Mouse (Mus musculus): Measurements from ENCODE around the gene Hoxd13. TPM values are rescaled to one million over a fixed set of nuclear protein-coding genes. Genes with fewer than 3 reads are reported as not detected.

The Hoxd13 gene
- polyA plus RNA-seq, 1 experiment from 2014 or later: not detected

DNA sequence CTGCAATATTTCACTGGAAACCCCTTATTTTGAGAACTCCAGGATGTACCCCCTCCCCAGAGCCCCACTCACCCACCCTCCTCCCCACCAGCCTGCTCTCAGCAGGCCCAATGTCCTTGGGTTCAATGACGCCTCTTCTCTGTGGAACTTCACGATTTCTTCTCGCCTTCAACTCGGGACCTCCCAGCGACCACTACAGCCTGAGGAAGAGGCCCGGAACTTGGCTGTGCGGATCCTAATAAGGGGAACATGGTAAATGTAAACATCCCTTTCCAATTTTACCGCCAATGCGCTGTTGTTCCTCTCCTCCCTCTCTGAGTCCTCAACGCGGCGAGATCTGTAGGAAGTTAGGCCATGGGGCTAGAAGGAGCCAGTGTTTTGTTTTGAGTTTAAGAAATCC is 16.0 kb downstream of the Hoxd13 start:
- under 1% methylated on average over 12 of the region's 12 CpGs for WGBS
- Histone ChIP-seq H3K9ac (no peak overlapping the region), H3K9me3 (no peaks in the 10 kb centered on the region)

DNA sequence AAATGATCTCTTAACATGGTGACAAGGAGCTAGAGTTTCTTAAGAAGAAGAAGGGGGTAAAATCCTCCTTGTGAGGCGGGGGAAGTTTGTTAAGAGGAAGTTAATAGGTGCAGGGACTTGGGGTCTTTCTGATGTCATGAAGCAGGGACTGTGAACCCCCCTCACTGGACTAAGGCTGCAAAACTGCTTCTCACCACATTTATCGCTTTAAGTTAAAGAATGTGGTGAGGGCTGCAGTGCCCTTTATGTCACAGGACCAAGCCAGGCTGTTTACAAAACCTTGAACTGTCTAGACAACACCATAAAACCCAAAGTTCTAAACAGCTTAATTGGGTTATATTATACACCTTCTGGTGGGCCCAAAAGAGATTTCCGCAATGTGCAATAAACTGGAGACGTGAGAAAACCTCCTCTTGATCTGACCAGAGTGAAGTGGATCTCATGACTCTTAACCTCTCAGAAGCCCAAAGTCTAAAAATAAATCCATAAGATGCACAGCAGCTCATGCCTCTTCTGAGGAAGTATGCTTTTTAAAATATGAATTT is 17.0 kb downstream of the Hoxd13 start:
- Histone ChIP-seq H3K27ac (replicated peaks) (no peak overlapping the region), H3K9me3 (no peaks in the 10 kb centered on the region), H3K4me2 (no peak overlapping the region), H3K4me3 (no peak overlapping the region), H3K27me3 (replicated peaks) (peaks cover 99% of the 10 kb centered on the region), H3K4me1 (peaks cover 14% of the 10 kb centered on the region), H3K36me3 (no peaks in the 10 kb centered on the region), H3K9ac (no peak overlapping the region)
- 11% methylated on average over 4 of the region's 4 CpGs for WGBS
- no peak for ATAC-seq (ENCODE audit: extremely low read depth, insufficient number of reproducible peaks, low FRiP score, low TSS enrichment)

More for the DNA sequence above, 16.0 kb downstream of the Hoxd13 start:
- no peaks in the 10 kb centered on the region for H3K36me3 ChIP-seq
- H3K27me3 ChIP-seq (replicated peaks): peaks cover 99% of the 10 kb centered on the region
- H3K27ac ChIP-seq (replicated peaks): no peak overlapping the region
- peaks cover 22% of the 10 kb centered on the region for H3K4me1 ChIP-seq
- no peak overlapping the region for H3K4me2 ChIP-seq
- H3K4me3 ChIP-seq: no peak overlapping the region
- no peak for ATAC-seq (ENCODE audit: extremely low read depth, insufficient number of reproducible peaks, low FRiP score, low TSS enrichment)

DNA sequence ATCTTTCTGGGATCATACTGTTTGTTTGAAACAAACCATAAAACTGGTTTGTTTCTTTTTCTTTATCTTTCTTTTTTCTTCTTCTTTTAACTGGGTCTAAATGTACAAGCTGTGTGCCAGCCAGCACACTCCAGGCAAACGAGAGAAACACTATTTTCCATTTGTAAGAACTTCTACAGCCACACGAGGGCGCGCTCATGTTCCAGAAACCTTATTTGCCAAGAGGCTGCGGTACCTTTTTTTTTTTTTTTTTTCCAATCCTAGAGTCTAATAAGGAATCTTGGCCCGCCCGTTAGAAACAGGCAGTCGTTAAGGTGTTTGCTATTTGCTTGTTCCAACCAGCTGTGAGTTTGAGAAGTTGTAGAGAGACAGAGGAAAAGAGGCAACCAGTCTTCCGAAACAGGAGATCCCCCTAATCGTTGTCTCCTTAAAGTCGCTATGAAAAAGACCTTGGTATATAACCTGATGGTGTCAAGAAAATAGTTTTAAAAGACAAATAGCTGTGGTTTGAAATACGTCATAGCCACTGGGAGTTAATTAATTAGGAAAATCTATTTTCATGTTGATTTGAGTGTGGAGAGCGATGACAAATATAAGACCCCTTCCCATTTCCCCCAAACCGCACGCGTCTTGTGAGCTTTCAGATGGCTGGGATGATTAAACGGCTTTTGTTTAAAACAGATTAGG is 18.3 kb downstream of the Hoxd13 start:
- Histone ChIP-seq H3K9ac (no peak overlapping the region), H3K9me3 (no peaks in the 10 kb centered on the region), H3K4me1 (peaks cover 16% of the 10 kb centered on the region), H3K4me3 (no peak overlapping the region), H3K4me2 (no peak overlapping the region), H3K27ac (replicated peaks) (no peak overlapping the region), H3K27me3 (replicated peaks) (peaks cover 96% of the 10 kb centered on the region), H3K36me3 (no peaks in the 10 kb centered on the region)
- no peak for ATAC-seq (ENCODE audit: extremely low read depth, insufficient number of reproducible peaks, low FRiP score, low TSS enrichment)
- WGBS: 6% methylated on average over 17 of the region's 17 CpGs

DNA sequence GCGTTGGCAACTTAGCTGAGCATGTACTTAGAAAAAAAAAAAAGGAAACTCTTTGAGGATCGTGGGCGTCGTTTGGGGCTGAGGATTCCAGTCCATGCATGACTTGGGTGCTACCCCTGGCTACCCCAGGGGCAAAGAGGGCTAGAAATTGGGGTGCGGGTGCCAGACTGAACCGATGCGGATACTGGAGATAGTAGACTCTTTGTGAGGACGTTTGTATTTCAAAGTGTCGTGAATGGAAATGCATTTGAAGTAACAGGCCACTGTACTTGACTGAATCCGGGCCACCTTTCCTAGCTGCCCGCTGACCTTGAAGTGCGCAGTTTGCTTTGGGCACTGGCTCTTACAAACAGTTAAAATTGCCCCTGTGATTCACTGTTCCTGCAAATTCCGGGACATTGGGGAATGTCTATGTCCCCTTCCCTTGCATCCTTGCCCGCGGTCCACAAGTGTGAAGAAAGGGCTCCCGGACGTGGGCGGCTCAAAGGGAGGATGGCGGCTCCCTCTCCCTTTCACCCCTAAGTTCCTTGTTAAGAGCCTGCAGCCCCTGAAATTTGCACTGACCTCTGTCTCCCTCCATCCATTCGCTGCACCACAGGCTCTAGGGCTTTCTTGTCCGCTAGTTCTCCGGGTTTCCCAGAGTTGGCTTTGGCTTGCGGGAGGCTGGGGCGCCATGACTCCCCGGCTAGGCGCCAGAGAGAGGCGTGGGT is 19.0 kb downstream of the Hoxd13 start:
- Histone ChIP-seq H3K4me2 (no peak overlapping the region), H3K4me3 (no peak overlapping the region), H3K9me3 (no peaks in the 10 kb centered on the region), H3K27me3 (replicated peaks) (peaks cover 96% of the 10 kb centered on the region), H3K36me3 (no peaks in the 10 kb centered on the region), H3K4me1 (peaks cover 13% of the 10 kb centered on the region), H3K9ac (no peak overlapping the region), H3K27ac (replicated peaks) (no peak overlapping the region)
- ATAC-seq (ENCODE audit: extremely low read depth, insufficient number of reproducible peaks, low FRiP score, low TSS enrichment): no peak
- WGBS: 2% methylated on average over 27 of the region's 27 CpGs

DNA sequence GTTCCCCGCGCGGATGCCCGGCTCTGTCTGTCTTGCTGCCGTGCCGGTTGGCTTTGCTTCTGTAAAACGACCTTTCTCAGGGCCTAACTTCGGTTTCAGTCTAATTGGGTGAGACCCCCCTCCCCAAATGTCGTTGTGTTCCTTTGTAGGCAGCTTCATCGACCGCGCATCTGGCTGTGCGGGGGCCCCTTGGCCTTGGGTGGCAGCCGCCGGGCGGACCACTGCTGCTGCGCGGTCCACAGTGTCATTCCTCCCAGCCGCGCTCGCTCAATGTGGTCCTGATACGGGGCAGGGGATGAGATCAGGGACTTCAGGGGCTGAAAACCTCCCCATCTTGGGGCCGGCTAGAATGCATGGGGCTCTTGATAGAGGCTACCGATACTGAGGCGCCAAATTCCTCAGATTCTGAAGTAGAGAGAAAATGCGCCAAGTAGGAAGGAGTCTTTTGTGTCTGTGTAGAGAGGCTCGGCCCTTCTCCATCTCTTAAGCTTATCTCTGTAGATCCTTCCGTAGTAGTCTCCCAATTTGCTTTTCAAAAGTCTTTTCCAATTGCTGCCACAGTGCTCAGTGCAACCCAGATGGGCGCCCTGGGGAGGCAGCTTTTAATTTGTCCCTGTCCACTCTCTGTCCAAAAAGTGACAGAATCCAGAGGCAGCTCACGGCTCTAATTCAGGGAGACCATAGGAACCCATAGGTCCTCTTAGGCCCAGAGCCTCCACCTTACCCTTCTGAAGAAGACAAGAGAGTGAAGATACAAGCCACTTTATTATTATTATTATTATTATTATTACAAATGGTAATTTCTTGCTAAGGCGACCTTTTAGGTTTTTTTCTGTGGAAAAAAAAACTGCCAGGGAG is 19.8 kb downstream of the Hoxd13 start:
- ATAC-seq (ENCODE audit: extremely low read depth, insufficient number of reproducible peaks, low FRiP score, low TSS enrichment): no peak
- Histone ChIP-seq H3K9me3 (no peaks in the 10 kb centered on the region), H3K4me3 (no peak overlapping the region), H3K27me3 (replicated peaks) (peaks cover 96% of the 10 kb centered on the region), H3K36me3 (no peaks in the 10 kb centered on the region), H3K4me1 (peaks cover 9% of the 10 kb centered on the region), H3K27ac (replicated peaks) (no peak overlapping the region), H3K9ac (no peak overlapping the region), H3K4me2 (no peak overlapping the region)
- 2% methylated on average over 31 of the region's 31 CpGs for WGBS

DNA sequence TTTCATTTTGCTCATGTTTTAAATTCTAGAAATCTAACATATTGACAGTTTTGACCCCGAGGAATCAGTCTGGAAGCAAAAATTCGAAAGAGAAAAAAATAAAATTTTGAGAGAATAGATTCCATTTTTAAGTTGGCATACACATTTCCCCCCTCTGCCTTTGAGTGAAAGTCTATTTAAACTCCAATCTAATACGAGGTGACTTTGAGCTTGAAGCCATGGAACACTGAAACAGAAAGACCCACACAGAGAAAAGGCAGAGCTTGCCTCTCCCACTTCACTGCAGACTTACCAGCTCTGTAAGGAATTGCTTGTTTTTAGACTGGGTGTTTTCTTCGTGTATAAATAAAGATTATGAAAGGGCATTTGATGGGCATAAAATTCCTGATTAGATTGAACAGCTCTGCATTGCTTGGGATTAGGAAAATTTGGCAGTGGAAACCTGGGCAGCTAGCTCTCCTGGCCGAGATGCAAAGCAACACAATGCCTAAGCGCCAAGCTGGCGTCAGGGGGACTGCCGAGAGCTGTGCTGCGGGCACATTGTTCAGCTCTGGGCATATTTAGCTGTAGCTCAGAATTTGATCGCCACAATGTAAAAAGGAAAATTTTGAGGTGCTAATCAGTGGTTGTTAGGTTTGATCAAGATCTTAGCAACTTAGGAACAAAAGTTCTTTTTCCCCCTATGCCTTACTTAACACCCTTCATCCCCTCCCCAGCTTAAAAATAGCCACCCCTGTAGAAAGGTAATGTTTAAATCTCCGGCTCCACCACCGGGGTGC is 20.9 kb downstream of the Hoxd13 start:
- Histone ChIP-seq H3K9me3 (no peaks in the 10 kb centered on the region), H3K4me2 (no peak overlapping the region), H3K4me3 (no peak overlapping the region), H3K4me1 (peaks cover 8% of the 10 kb centered on the region), H3K27me3 (replicated peaks) (peaks cover 96% of the 10 kb centered on the region), H3K9ac (no peak overlapping the region), H3K36me3 (no peaks in the 10 kb centered on the region), H3K27ac (replicated peaks) (no peak overlapping the region)
- 5% methylated on average over 12 of the region's 12 CpGs for WGBS
- ATAC-seq (ENCODE audit: extremely low read depth, insufficient number of reproducible peaks, low FRiP score, low TSS enrichment): no peak

DNA sequence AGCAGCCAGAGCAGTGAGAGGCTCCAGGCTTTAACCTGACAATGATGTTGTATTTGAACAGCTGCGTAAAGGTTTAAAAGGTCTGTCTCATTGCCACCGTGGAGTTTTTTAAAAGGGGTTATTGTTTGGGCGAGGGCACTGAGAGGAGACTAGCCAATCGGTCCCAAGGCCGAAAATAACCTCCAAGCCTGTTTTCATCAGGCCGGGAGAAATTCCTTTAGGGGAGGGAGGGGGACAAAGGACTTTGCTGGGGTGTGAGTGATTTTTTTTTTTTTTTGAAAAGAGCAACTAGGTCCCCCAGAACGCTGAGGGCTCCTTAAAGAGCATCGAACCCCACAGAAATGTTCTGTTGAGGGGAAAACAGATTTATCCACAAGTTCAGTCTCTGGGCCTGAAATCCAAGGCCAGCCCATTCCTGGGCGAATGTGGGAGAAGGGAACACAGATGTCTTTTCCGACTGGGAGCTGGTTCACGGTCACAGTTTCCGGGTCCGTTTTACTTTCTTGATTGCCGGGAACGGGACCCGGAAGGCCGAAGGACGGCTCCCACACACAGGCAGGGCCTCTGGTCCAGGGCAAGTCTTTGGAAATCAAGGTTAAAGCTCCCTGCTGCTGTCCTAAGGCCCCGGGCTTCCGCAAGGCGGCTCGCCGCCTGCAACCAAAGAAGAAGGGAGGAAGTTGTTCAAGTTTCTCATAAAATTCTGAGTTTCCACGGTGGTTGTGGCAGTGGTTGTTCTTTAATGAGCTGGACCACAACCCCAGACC is 21.6 kb downstream of the Hoxd13 start:
- no peak overlapping the region for H3K4me2 ChIP-seq
- no peak for ATAC-seq (ENCODE audit: extremely low read depth, insufficient number of reproducible peaks, low FRiP score, low TSS enrichment)
- 1% methylated on average over 24 of the region's 24 CpGs for WGBS
- H3K9ac ChIP-seq: no peak overlapping the region
- H3K4me3 ChIP-seq: no peak overlapping the region
- H3K4me1 ChIP-seq: peaks cover 8% of the 10 kb centered on the region
- H3K27ac ChIP-seq (replicated peaks): no peak overlapping the region
- no peaks in the 10 kb centered on the region for H3K9me3 ChIP-seq
- peaks cover 96% of the 10 kb centered on the region for H3K27me3 ChIP-seq (replicated peaks)
- no peaks in the 10 kb centered on the region for H3K36me3 ChIP-seq

DNA sequence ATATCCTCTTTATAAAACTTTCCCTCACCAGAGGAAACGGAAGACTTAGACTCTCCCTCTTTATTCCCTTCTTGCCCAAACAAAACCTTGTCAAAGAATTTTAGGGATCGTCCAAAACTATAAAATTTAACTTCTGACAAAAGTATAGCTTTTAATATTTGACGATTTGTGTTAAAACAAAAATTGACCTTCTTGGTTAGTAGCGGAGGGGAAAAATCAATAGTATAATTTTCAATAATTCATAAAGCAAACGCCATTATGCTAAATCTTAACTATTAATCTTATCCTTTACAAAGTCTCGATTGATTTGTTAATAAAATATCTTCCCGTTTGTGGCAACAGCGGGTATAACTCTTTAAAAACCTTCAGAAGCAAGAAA is 22.2 kb downstream of the Hoxd13 start:
- Histone ChIP-seq H3K9ac (no peak overlapping the region), H3K27ac (replicated peaks) (no peak overlapping the region), H3K4me1 (peaks cover 8% of the 10 kb centered on the region), H3K36me3 (no peaks in the 10 kb centered on the region), H3K27me3 (replicated peaks) (peaks cover 96% of the 10 kb centered on the region), H3K4me3 (no peak overlapping the region), H3K9me3 (no peaks in the 10 kb centered on the region), H3K4me2 (no peak overlapping the region)
- ATAC-seq (ENCODE audit: extremely low read depth, insufficient number of reproducible peaks, low FRiP score, low TSS enrichment): no peak
- 5% methylated on average over 8 of the region's 8 CpGs for WGBS

DNA sequence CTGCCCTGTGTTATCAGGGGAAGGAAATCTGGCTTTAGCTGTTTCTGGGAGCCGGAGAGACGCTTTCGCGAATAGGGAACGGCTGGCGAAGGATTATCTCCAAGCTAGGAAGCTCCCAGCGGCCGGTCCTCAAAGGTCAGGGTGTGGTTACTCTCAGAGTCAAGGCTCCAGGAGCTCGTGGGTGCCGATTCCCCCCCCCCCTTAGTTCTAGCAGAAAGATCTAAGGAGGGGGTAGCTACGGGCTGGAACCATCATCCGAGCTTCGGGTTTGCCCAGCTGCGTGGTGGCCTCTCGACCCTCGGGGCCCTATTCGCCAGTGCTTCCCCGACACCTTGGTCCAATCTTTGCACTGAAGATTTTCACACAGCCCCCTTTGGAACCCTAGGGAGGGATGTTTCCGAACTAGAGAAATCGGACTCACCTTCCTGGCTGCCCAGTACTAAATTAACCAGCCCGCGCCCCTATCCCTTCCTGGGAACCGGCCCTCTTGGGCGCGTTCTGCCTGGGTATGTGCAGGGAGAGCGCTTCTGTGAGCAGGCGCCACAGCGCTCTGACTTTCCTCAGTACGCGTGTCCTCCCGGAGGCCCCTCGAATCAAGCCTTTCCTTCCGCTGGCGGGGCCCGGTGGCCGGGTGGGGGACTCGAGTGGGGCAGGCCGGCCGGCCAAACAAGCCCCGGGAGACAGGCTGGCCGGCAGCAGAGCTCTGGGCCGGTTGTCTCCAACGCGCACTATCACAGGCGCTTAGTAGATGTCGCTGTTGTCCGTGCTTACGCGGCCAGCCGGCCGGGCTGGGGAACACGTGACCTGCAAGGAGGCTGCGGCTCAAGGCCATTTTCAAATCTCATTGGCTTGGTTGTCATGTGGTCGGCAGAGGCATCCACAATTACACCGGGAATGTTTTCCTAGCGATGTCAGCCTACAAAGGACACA is 23.2 kb downstream of the Hoxd13 start, which contains the start of gene Hoxd10:
TSS of gene Hoxd10 (plus strand) at position 903 of the 930 bp plus-strand sequence.
- H3K4me2 ChIP-seq: peak within 1 kb of the TSS; percentile 48
- peak within 1 kb of the TSS; percentile 30 for H3K4me3 ChIP-seq
- no peak; the same call in 1 of the 2 replicates for ATAC-seq (ENCODE audit: extremely low read depth, insufficient number of reproducible peaks, low FRiP score, low TSS enrichment)
- no peak within 1 kb of the TSS for H3K27ac ChIP-seq (replicated peaks)
- H3K36me3 ChIP-seq: no peaks in the 10 kb centered on the region
- 1% methylated on average over 56 of the region's 56 CpGs for WGBS
- H3K4me1 ChIP-seq: peaks cover 8% of the 10 kb centered on the region
- H3K9ac ChIP-seq: no peak within 1 kb of the TSS
- no peaks in the 10 kb centered on the region for H3K9me3 ChIP-seq
- peaks cover 97% of the 10 kb centered on the region for H3K27me3 ChIP-seq (replicated peaks)

Data from heart, embryonic 13.5 days (tissue).